Mouse (Mus musculus) megakaryocyte, embryonic 14.5 days (primary cell): ENCODE measurements around the gene Ear14.

Experiments used
- FLI1 ChIP-seq: IDR thresholded peaks from 2 replicates; pipeline ENCODE4 v1.6.1; 2012; ENCODE audit warnings: low read length, inconsistent platforms, mixed read lengths
- GATA1 ChIP-seq: IDR thresholded peaks from 3 replicates; pipeline ENCODE4 v1.6.1; 2012; ENCODE audit warnings: mixed read lengths, low read length, inconsistent platforms, borderline replicate concordance

DNA sequence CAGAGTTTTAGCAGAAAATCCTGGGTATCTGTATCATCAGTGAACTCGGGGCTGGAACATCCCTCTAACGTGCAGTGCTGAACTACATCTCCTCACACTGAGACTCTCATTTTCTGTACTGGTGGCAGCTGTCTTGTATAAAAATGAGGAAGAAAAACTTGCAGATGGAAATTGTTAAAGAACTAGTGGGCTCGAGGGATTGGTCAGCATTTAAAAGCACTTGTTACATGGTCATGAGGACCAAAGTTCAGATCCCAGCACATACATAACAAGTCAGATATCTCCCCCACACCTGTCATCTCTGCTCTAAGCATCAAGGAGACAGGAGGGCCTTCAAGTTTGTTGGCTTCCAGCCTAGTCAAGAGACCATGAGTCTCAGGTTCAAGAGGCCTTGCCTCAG is 47.2 kb downstream of the Ear14 start:
- TF ChIP-seq GATA1, result no peak
- TF ChIP-seq FLI1, result no peak
